Mouse (Mus musculus) gastrocnemius, postnatal 10 days (tissue): ENCODE measurements around the gene Krt86. TPM values are rescaled to one million over a fixed set of nuclear protein-coding genes. Genes with fewer than 3 reads are reported as not detected.
"Not testable (repeated sequence)": the region's sequence is repeated elsewhere in the genome, so short reads cannot be mapped to it uniquely, and the experiment has no call there.

Source experiments
- DNase-seq: peaks from one replicate; pipeline ENCODE4 v3.0.0; 2021; ENCODE audit warnings: mixed read lengths
- total RNA-seq, 2 experiments: library from RNA; stranded (reverse); gene quantifications; 2 replicates each; pipeline ENCODE4 v1.2.3; 2021

Krt86 gene
- total RNA-seq, 2 experiments from 2014 or later, result not detected

DNA sequence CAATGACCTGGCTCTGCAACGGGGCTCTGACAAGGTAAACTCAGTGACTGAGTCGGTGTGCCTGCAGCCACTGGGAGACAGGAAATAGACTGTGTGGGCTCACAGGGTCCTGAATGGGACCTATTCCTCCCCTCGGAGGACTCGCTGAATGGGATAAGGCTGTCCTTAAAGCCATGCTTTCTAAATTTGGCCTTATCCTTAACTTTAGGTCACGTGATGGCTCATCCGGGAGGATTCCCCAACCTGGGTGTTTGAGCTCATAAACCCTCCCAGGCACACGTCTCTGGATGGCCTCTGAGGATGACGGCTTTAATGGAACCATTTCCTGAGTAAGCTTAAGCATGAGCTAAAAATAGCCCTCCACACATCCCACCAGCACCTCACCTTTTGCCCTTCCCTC is 19.4 kb downstream of the Krt86 start:
- DNase-seq, result no peak

DNA sequence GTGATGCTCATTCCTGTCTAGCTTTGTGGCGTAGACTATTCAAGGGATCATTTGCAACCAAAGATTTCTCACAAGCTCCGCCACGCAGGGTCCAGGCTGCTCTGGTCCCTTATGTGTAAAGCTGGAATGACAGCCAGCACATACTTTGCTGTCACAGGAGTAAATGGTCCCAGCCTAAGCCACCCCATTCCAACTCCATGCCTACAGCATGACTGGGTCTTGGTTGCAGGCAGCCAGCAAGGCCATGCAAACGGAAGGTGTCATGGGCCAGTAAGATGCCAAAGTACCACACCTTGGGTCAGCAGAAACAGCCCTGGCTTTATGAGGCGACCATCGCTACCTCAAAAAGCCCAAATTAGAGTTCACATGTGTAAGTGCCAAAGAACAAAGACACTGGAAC is 20.4 kb downstream of the Krt86 start:
- no peak for DNase-seq

DNA sequence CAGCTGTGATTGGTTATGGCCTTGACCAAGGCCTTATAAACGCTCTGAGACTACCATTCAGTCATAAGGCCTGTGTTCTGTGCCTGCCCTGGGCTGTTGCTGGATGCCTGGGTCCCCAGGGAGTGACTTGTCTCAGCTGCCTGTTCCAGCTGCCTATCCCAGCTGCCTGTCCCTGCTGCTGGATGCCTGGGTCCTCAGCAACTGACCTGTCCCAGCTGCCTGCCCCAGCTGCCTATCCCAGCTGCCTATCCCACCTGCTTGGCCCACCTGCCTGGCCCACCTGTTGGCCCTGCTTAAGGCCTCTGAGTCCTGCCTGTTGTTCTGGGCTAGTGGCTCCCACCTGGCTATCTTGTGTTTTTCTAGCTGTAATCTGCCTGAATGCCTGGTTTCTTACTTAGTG is 20.9 kb downstream of the Krt86 start:
- DNase-seq, result no peak

DNA sequence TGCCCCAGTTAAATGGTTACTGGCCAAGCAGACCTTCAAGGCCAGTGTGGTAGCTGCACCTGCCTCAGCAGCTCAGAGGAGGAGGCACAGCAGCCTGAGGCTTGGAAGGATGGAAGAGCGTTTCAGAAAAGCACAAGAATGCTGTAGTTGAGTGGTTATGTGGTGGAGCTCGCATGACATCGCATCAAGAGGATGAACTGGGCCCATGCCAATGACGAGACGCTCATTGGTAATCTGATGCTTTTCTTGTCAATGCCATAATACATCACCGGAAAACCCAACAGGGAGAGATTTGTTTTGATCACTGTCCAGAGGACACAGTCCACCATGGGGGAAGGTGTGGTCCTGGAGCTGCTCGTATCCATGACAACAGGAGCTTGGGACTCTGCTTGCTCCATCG is 22.0 kb downstream of the Krt86 start:
- DNase-seq, result no peak

DNA sequence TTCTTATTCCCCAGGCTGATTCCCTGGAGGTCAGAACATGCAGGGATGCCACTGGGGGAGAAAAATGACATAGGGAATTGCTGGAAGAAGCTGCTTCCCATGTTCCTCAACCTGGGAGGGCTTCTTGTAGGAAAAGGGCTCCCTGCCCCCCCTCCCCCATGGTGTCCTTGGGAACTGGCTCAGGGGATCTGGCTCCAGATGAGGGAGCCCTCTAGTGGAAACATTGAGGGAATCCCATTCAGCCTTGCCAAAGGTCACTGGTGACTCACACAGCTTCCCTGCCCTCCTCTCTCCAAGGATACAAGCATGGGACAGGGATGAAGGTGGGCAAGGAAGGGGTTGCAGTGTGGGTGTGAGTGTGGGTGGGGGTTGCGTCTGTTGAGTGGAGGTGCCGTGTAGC is 23.9 kb downstream of the Krt86 start:
- DNase-seq, result no peak

DNA sequence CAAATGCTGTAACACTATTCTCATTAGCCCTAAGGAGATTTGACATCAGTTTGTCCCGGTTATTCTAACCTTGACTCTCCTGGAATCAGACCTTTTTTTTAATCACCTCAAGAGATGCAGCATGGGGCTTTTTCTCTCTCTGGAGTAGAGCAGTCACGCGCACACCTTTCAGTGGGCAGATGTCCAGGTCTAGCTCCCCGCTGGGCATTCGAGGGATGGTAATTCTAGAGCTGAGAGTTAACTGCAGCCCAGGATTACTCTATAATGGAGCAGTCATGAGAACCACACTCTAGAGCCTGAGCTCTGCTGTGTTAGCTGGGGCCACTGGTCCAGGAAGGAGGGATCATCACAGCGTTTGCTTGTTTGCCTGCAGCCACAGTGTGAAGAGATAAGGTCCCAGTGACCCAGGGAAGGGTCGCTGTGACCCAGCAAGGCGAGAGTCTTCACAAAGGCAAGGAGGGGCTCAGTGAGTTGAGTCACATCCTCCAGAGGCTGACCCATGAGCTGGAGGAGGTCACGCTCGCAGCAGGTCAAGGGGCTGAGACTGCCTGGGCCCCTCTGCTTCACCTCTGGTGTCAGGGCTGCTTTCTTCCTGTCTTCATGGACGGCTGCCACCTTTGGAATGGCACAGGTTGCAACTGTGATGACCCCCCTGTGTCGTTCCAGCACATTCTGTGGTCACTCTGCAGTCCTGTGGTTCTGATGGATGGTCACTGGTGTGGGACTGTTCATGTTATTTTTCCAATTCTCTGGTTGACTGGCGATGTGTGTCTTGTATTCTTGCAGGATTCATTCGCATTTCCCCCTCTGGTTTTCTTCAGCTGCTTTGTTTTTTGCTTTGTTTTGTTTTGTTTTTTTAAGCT is 33.8 kb downstream of the Krt86 start:
- no peak for DNase-seq

DNA sequence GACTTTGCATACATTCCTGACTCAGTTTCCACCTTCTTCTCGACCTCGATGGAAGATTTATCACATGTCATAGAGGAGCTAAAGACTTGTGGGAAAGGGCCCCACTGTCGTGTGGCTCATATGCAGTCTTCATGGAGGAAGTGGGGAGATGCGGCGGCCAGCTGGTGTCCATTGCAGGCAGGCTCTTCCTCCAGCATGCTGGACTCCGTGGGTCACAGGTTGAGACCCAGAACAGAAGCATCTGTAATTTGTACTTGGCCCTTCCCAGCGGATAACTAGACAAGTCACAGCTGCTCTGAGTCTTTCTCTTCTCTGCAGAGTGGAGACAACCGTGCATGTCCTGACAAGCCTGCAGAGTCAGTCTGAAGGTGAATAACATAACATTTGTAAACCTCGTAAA is 35.0 kb downstream of the Krt86 start:
- no peak for DNase-seq

DNA sequence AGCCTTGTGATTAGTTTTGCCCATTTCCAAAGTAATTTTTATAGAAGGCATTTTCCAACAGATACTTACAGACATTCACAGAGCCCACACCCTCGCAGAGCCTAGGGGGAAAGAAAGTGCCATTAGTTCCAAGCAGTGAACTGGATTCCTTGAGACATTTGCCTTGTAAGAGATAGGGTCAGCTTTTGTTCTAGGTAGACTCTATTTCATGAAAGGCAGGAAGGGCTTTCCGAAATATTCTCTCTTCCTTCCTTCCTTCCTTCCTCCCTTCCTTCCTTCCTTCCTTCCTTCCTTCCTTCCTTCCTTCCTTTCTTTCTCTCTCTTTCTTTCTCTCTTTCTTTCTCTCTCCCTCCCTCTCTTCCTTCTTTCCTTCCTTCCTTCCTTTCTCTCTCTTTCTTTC is 43.9 kb downstream of the Krt86 start, which contains the start of gene Gm49425:
Gene Gm49425 (minus strand): TSS at position 101 of the 400 bp plus-strand sequence.
- not testable (repeated sequence) for DNase-seq

DNA sequence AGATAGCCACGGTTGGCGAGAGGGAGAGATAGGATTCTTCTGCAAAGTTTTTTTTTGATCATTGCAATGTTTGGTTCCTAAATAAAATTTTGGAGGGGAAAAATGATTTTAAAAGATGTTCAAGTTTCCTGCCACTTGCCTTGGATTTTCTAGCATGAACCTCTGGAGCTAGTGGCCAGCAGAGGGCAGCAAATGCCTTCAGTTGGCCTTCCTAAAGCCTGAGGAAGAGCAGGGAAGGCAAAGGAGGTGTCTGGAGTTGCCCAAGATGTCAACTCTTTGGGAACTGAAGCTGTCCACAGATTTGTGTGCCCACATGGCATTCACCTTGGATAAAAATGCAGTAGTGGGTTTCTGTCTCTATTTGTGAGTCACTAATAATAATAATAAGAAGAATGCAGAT is 46.5 kb downstream of the Krt86 start:
- peak; percentile 80 for DNase-seq

DNA sequence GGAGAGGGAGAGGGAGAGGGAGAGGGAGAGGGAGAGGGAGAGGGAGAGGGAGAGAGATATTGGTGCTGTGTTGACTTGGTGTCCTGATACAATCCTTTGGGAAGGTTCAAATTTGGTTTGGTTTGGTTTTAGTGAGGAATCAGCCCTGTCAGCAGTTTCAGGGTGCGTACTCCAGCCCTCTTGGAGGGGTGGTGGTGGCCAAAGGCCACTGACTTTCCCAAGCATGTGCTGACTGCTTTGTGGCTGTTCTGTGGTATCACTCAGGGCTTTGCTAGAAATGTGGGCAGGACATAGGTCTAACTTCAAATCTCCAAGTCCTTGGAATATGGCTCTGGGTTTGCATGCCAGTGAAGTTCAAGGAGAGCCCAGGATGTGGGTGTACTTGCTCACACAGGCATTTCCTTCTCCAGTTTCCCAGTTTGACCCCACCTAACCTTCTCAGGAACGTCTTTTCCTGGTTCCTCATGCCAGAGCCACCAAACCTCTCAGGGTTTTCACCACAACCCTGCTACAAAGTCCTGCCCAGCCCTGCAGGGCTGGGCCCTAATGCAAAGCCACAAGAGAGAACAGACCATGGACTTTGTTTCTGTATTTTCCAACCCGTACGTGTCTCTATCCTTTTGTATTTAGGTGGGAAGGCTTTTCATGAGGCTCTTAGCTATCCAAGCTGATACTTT is 49.4 kb downstream of the Krt86 start:
- DNase-seq, result no peak

Other genes with a start within 250 kb of the Krt86 start
- gene Grasp, start 249.3 kb upstream of the Krt86 start, total RNA-seq, result 10 to 100 TPM in 1 of 2 experiments, 1 to 10 TPM in 1; 9.0 to 11.5 TPM
- gene Nr4a1, start 219.2 kb upstream of the Krt86 start, total RNA-seq, result 10 to 100 TPM; 22.5 to 23.1 TPM
- 10 to 100 TPM; 24.4 to 27.2 TPM for gene Atg101, start 189.2 kb upstream of the Krt86 start, total RNA-seq
- gene 6030408B16Rik, start 180.3 kb upstream of the Krt86 start, total RNA-seq, result under 1 TPM; 0.54 to 0.77 TPM
- gene Krt80, start 103.3 kb upstream of the Krt86 start, total RNA-seq, result 1 to 10 TPM in 1 of 2 experiments, under 1 TPM in 1; 0.66 to 1.4 TPM
- under 1 TPM in 1 of 2 experiments, not detected in 1; 0.45 TPM for gene Krt7, start 62.4 kb upstream of the Krt86 start, total RNA-seq
- gene Krt87, start 34.7 kb upstream of the Krt86 start, total RNA-seq, result under 1 TPM; 0.11 to 0.12 TPM
- gene Krt88, start 25.7 kb upstream of the Krt86 start, total RNA-seq, result not detected
- gene Krt81, start 9.7 kb upstream of the Krt86 start, total RNA-seq, result not detected
- under 1 TPM in 1 of 2 experiments, not detected in 1; 0.40 TPM for gene Krt83, start 18.0 kb downstream of the Krt86 start, total RNA-seq
- gene Gm49425, start 43.8 kb downstream of the Krt86 start, total RNA-seq, result not detected
- not detected for gene Krt84, start 59.3 kb downstream of the Krt86 start, total RNA-seq
- not detected for gene Krt82, start 77.2 kb downstream of the Krt86 start, total RNA-seq
- not detected for gene Krt90, start 89.5 kb downstream of the Krt86 start, total RNA-seq
- not detected for gene Krt75, start 100.4 kb downstream of the Krt86 start, total RNA-seq
- gene Gm5414, start 154.7 kb downstream of the Krt86 start, total RNA-seq, result not detected
- gene Gm5478, start 173.9 kb downstream of the Krt86 start, total RNA-seq, result not detected
- gene Krt6b, start 206.8 kb downstream of the Krt86 start, total RNA-seq, result not detected
- gene Krt6a, start 220.8 kb downstream of the Krt86 start, total RNA-seq, result not detected
- gene Krt5, start 239.4 kb downstream of the Krt86 start, total RNA-seq, result not detected